Mouse (Mus musculus) forebrain, embryonic 14.5 days (tissue): ENCODE measurements at regions not wholly inside any gene's neighbourhood (a gene's known extent, or its start where the extent isn't known, plus 50 kb on each side); places are given as distances from the start of the nearest gene placed in this dataset.
"Not testable (repeated sequence)": the region's sequence is repeated elsewhere in the genome, so short reads cannot be mapped to it uniquely, and the experiment has no call there.

Experiments used
- ATAC-seq: fragments of 200-750 bp; cut with Nextera tagmentation; 2 replicates; pipeline ENCODE4 v1.8.0; 2017; ENCODE audit warnings: mild to moderate bottlenecking, moderate library complexity
- DNase-seq: peaks from one replicate; pipeline ENCODE4 v3.0.0-alpha.2; 2015; ENCODE audit warnings: low spot score
- H3K27ac ChIP-seq: fragments of 300-500 bp; sonication (generic); 2 replicates; pipeline ENCODE4 v1.5.1; 2014; ENCODE audit warnings: low read depth, mild to moderate bottlenecking, control low read depth, low read length, moderate library complexity
- H3K27me3 ChIP-seq: fragments of 300-500 bp; sonication (generic); replicated peaks from 2 replicates; pipeline ENCODE4 v1.6.1; 2014; ENCODE audit warnings: low read length, control low read depth, mixed read lengths; ENCODE audit not compliant: control insufficient read depth, insufficient read depth
- H3K36me3 ChIP-seq: fragments of 300-500 bp; sonication (generic); 2 replicates; pipeline ENCODE4 v1.6.1; 2014; ENCODE audit warnings: low read length, control low read depth; ENCODE audit not compliant: control insufficient read depth, insufficient read depth
- H3K4me1 ChIP-seq: fragments of 300-500 bp; sonication (generic); 2 replicates; pipeline ENCODE4 v1.6.1; 2014; ENCODE audit warnings: antibody characterized with exemption, low read length, control low read depth; ENCODE audit not compliant: control insufficient read depth, insufficient read depth
- H3K4me2 ChIP-seq: fragments of 300-500 bp; sonication (generic); 2 replicates; pipeline ENCODE4 v1.6.1; 2014; ENCODE audit warnings: mild to moderate bottlenecking, control low read depth, low read length
- H3K4me3 ChIP-seq: fragments of 300-500 bp; sonication (generic); 2 replicates; pipeline ENCODE4 v1.5.1; 2014; ENCODE audit warnings: low read depth, low read length, control low read depth
- H3K9ac ChIP-seq: fragments of 300-500 bp; sonication (generic); 2 replicates; pipeline ENCODE4 v1.6.1; 2014; ENCODE audit warnings: mild to moderate bottlenecking, low read length, control low read depth, moderate library complexity
- H3K9me3 ChIP-seq: fragments of 300-500 bp; sonication (generic); replicated peaks from 2 replicates; pipeline ENCODE4 v1.6.1; 2016; ENCODE audit warnings: low read length, control low read depth, mixed read lengths; ENCODE audit not compliant: control insufficient read depth
- WGBS: fragments of 180-500 bp; shearing (Covaris S2); extraction: QIAGEN DNeasy Blood & Tissue Kit; methylation state at CpG from one replicate; pipeline ENCODE4 v1.1.7; 2014; 5-methylcytosine and 5-hydroxymethylcytosine counted together

GRCm38 (mm10) chr2:11038440-11038839 lies 133.5 kb upstream of the Prkcq start:
- no peak overlapping the region for H3K27ac ChIP-seq
- DNase-seq (no peak), ATAC-seq (no peak)
- H3K36me3 ChIP-seq = no peaks in the 10 kb centered on the region
- H3K4me2 ChIP-seq = no peak overlapping the region
- WGBS = 84% methylated on average over 5 of the region's 5 CpGs
- H3K4me1 ChIP-seq = peaks cover 6% of the 10 kb centered on the region; the same call in 1 of the 2 replicates
- no peak overlapping the region for H3K9ac ChIP-seq
- no peaks in the 10 kb centered on the region for H3K27me3 ChIP-seq
- H3K4me3 ChIP-seq = no peak overlapping the region
- H3K9me3 ChIP-seq = no peaks in the 10 kb centered on the region

GRCm38 (mm10) chr2:11040005-11040404 lies 131.9 kb upstream of the Prkcq start:
- H3K9ac ChIP-seq = no peak overlapping the region
- H3K36me3 ChIP-seq = no peaks in the 10 kb centered on the region
- H3K27me3 ChIP-seq = no peaks in the 10 kb centered on the region
- 90% methylated on average over 2 of the region's 2 CpGs for WGBS
- no peak overlapping the region for H3K4me3 ChIP-seq
- no peaks in the 10 kb centered on the region for H3K4me1 ChIP-seq
- no peak for DNase-seq
- 0 out of 2 replicates have a peak, but pooled peaks cover 4% of the 10 kb centered on the region for H3K9me3 ChIP-seq
- no peak for ATAC-seq
- no peak overlapping the region for H3K4me2 ChIP-seq
- no peak overlapping the region for H3K27ac ChIP-seq

GRCm38 (mm10) chr2:11044727-11045274 lies 127.1 kb upstream of the Prkcq start:
- H3K36me3 ChIP-seq = no peaks in the 10 kb centered on the region
- peak; percentile 83 for ATAC-seq
- no peak overlapping the region for H3K4me2 ChIP-seq
- no peaks in the 10 kb centered on the region for H3K4me1 ChIP-seq
- no peak overlapping the region for H3K4me3 ChIP-seq
- no peak overlapping the region for H3K27ac ChIP-seq
- peak; percentile 80 for DNase-seq
- H3K9ac ChIP-seq = no peak overlapping the region
- H3K27me3 ChIP-seq = no peaks in the 10 kb centered on the region
- 9% methylated on average over 3 of the region's 3 CpGs for WGBS
- H3K9me3 ChIP-seq = peaks cover 4% of the 10 kb centered on the region; the same call in 1 of the 2 replicates

GRCm38 (mm10) chr2:11051621-11052020 lies 120.3 kb upstream of the Prkcq start:
- Histone ChIP-seq H3K9me3 (no peaks in the 10 kb centered on the region), H3K4me3 (no peak overlapping the region), H3K27me3 (no peaks in the 10 kb centered on the region), H3K27ac (no peak overlapping the region), H3K9ac (no peak overlapping the region), H3K4me1 (no peaks in the 10 kb centered on the region), H3K36me3 (no peaks in the 10 kb centered on the region), H3K4me2 (no peak overlapping the region)
- ATAC-seq (no peak), DNase-seq (no peak)
- WGBS = 82% methylated on average over 7 of the region's 7 CpGs

- Histone ChIP-seq H3K4me1 (no peaks in the 10 kb centered on the region), H3K36me3 (no peaks in the 10 kb centered on the region), H3K27ac (no peak overlapping the region), H3K9ac (no peak overlapping the region), H3K27me3 (no peaks in the 10 kb centered on the region), H3K4me2 (no peak overlapping the region), H3K4me3 (no peak overlapping the region), H3K9me3 (no peaks in the 10 kb centered on the region)
- ATAC-seq (peak; percentile 94), DNase-seq (peak; percentile 91)
- WGBS = 17% methylated on average over 9 of the region's 9 CpGs
Observed at GRCm38 (mm10) chr2:11059731-11060425, 112.0 kb upstream of the Prkcq start.

- Histone ChIP-seq H3K4me3 (no peak overlapping the region), H3K4me1 (no peaks in the 10 kb centered on the region), H3K9ac (no peak overlapping the region), H3K27ac (no peak overlapping the region), H3K27me3 (no peaks in the 10 kb centered on the region), H3K9me3 (no peaks in the 10 kb centered on the region), H3K36me3 (no peaks in the 10 kb centered on the region), H3K4me2 (no peak overlapping the region)
- DNase-seq (peak; percentile 5), ATAC-seq (0 out of 2 replicates have a peak, but pooled peaks have one; percentile 42)
- 42% methylated on average over 4 of the region's 4 CpGs for WGBS
Observed at GRCm38 (mm10) chr2:11067384-11067783, 104.5 kb upstream of the Prkcq start.

GRCm38 (mm10) chr2:11083536-11083935 lies 88.4 kb upstream of the Prkcq start:
- ATAC-seq (no peak), DNase-seq (no peak)
- 89% methylated on average over 3 of the region's 3 CpGs for WGBS

GRCm38 (mm10) chr2:11086996-11087395 lies 84.9 kb upstream of the Prkcq start:
- Histone ChIP-seq H3K36me3 (no peaks in the 10 kb centered on the region), H3K9me3 (no peaks in the 10 kb centered on the region), H3K4me3 (no peak overlapping the region), H3K27me3 (no peaks in the 10 kb centered on the region), H3K9ac (no peak overlapping the region), H3K27ac (no peak overlapping the region), H3K4me1 (no peaks in the 10 kb centered on the region), H3K4me2 (no peak overlapping the region)
- ATAC-seq = no peak
- peak; percentile 44 for DNase-seq
- WGBS = 47% methylated on average over 1 of the region's 1 CpGs

More at GRCm38 (mm10) chr2:11083536-11083935, 88.4 kb upstream of the Prkcq start:
- Histone ChIP-seq H3K4me1 (no peaks in the 10 kb centered on the region), H3K36me3 (no peaks in the 10 kb centered on the region), H3K27ac (no peak overlapping the region), H3K4me3 (no peak overlapping the region), H3K9me3 (no peaks in the 10 kb centered on the region), H3K4me2 (no peak overlapping the region), H3K27me3 (no peaks in the 10 kb centered on the region), H3K9ac (no peak overlapping the region)

- H3K27ac ChIP-seq, H3K9ac ChIP-seq, H3K4me1 ChIP-seq, H3K27me3 ChIP-seq, H3K9me3 ChIP-seq, H3K36me3 ChIP-seq: not testable (repeated sequence)
- peak; percentile 50 for DNase-seq
- peak; percentile 74 for ATAC-seq
- peak overlapping the region; percentile 17 for H3K4me3 ChIP-seq
- peak overlapping the region; percentile 38 for H3K4me2 ChIP-seq
- 61% methylated on average over 34 of the region's 34 CpGs for WGBS
Observed at GRCm38 (mm10) chr2:11099834-11100622, 71.9 kb upstream of the Prkcq start.
